Mouse (Mus musculus) midbrain, postnatal 0 days (tissue): ENCODE measurements around the gene Phkg2. TPM values are rescaled to one million over a fixed set of nuclear protein-coding genes. Genes with fewer than 3 reads are reported as not detected.

Experiments
- ATAC-seq: fragments of 200-750 bp; cut with Nextera tagmentation; 2 replicates; pipeline ENCODE4 v1.8.0; 2017; ENCODE audit warnings: moderate number of reproducible peaks, mild to moderate bottlenecking, moderate TSS enrichment, moderate library complexity; ENCODE audit not compliant: low FRiP score
- DNase-seq: peaks from one replicate; pipeline ENCODE4 v3.0.0-alpha.2; 2015; ENCODE audit warnings: low spot score
- H3K27ac ChIP-seq: fragments of 300-500 bp; sonication (generic); 2 replicates; pipeline ENCODE4 v1.5.1; 2014; ENCODE audit warnings: low read depth, mild to moderate bottlenecking, low read length, mixed read lengths
- H3K27me3 ChIP-seq: fragments of 300-500 bp; sonication (generic); 2 replicates; pipeline ENCODE4 v1.6.1; 2014; ENCODE audit warnings: low read length, control low read depth, mixed read lengths; ENCODE audit not compliant: insufficient read depth
- H3K36me3 ChIP-seq: fragments of 300-500 bp; sonication (generic); 2 replicates; pipeline ENCODE4 v1.6.1; 2014; ENCODE audit warnings: low read length, control low read depth, mixed read lengths; ENCODE audit not compliant: insufficient read depth
- H3K4me1 ChIP-seq: fragments of 300-500 bp; sonication (generic); 2 replicates; pipeline ENCODE4 v1.6.1; 2014; ENCODE audit warnings: mild to moderate bottlenecking, control low read depth, antibody characterized with exemption, low read length, mixed read lengths; ENCODE audit not compliant: insufficient read depth
- H3K4me2 ChIP-seq: fragments of 300-500 bp; sonication (generic); 2 replicates; pipeline ENCODE4 v1.6.1; 2014; ENCODE audit warnings: low read depth, mild to moderate bottlenecking, low read length, mixed read lengths; ENCODE audit not compliant: poor library complexity, severe bottlenecking
- H3K4me3 ChIP-seq: fragments of 300-500 bp; sonication (generic); 2 replicates; pipeline ENCODE4 v1.5.1; 2014; ENCODE audit warnings: low read depth, mild to moderate bottlenecking, low read length, moderate library complexity
- H3K9ac ChIP-seq: fragments of 300-500 bp; sonication (generic); replicated peaks from 2 replicates; pipeline ENCODE4 v1.6.1; 2014; ENCODE audit warnings: mild to moderate bottlenecking, low read length, moderate library complexity, mixed read lengths; ENCODE audit not compliant: poor library complexity, severe bottlenecking
- H3K9me3 ChIP-seq: fragments of 300-500 bp; sonication (generic); 2 replicates; pipeline ENCODE4 v1.6.1; 2016; ENCODE audit warnings: low read length, control low read depth
- CTCF ChIP-seq: IDR thresholded peaks from 2 replicates; pipeline ENCODE4 v1.5.1; 2016; ENCODE audit warnings: antibody characterized with exemption, mild to moderate bottlenecking
- whole genome bisulfite sequencing: fragments of 180-500 bp; shearing (Covaris S2); extraction: QIAGEN DNeasy Blood & Tissue Kit; methylation state at CpG from one replicate; pipeline ENCODE4 v1.1.7; 2014; 5-methylcytosine and 5-hydroxymethylcytosine counted together
- polyA plus RNA-seq: library from polyadenylated mRNA; unstranded; fragments of >200 nt; fragmentation: Nextera tagmentation; extraction: Ambion mirVana; gene quantifications from 2 replicates; pipeline ENCODE4 v1.2.1, GENCODE M21; 2015
- total RNA-seq: library from RNA; depleted of rRNA; stranded (reverse); fragments of >200 nt; gene quantifications from 2 replicates; pipeline ENCODE4 v1.2.3, GENCODE M21; 2014

Phkg2 gene
- total and polyA plus RNA-seq, 2 experiments from 2014 or later, result 54.0 to 62.5 TPM

DNA sequence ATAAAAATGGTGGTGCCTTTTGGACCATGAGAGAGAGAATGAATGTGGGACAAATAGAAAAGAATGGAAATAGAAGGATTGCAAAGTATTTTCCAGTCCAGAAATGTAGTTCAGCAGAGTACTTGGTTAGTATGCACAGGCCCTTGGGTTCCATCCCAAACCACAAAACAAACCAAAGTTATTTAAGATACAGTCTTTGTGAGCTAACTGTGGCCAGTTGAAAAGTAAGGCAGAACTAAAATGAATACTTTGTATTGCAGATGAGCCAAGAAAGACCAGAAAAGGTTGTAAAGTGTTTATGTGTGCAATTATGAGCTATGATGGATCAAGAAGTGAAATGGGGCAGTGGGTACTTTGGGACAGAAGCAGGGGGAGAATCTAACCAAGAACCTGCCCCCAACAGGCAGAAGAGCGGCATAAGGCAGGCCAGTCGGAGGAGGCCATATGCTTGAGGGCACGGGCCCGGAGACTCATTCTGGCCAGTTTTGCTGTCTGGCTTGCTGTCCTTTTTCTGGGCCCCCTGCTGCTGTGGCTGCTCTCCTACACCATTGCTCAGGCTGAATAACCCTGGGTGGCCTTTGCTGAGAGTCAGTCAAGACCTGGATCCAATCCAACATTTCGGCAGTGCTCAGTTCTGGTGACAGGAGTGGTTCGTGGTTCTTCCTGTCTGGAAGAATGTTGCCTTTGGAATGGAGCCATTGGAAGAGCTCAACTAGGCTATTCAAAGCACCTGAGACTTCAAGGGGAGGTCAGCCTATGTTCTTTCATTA lies 8.6 kb upstream of the Phkg2 start:
- WGBS, result 69% methylated on average over 6 of the region's 6 CpGs
- 0 out of 2 replicates have a peak, but pooled peaks have one; percentile 2 for TF ChIP-seq CTCF
- Histone ChIP-seq H3K9me3 (no peaks in the 10 kb centered on the region), H3K9ac (no peak overlapping the region), H3K36me3 (peaks cover 34% of the 10 kb centered on the region), H3K27ac (no peak overlapping the region), H3K4me3 (no peak overlapping the region), H3K4me1 (no peaks in the 10 kb centered on the region), H3K27me3 (no peaks in the 10 kb centered on the region), H3K4me2 (no peak overlapping the region)
- ATAC-seq (no peak), DNase-seq (peak; percentile 50)

DNA sequence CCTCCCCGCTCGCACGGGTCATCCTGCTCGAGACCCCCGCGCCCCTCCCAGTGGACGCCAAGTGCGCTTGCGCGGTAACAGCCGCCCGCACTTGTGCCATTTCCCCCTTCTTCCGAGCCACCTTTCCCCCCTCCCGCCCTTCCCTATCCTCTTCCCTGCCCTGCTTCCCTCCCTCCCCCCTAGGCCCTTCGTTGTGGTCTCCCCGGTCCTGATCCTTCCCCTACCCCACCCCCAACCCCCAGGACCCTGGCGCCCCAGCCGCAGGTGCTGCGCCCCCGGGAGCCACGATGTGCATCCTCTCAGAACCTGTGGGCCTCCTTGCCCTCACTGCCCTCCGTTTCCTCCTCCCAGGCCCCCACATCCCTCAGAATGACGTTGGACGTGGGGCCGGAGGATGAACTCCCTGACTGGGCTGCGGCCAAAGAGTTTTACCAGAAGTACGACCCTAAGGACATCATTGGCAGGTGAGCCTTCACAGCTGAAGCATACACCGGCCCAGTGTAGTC lies 416 bp downstream of the Phkg2 start:
- peak overlapping the region; percentile 64 for H3K4me3 ChIP-seq
- no peak for TF ChIP-seq CTCF
- H3K4me2 ChIP-seq, result peak overlapping the region; percentile 88
- H3K36me3 ChIP-seq, result peaks cover 11% of the 10 kb centered on the region
- WGBS, result 3% methylated on average over 24 of the region's 28 CpGs
- H3K27ac ChIP-seq, result peak overlapping the region; percentile 72
- H3K9ac ChIP-seq, result peak overlapping the region; percentile 72
- H3K9me3 ChIP-seq, result no peaks in the 10 kb centered on the region
- DNase-seq (peak; percentile 7), ATAC-seq (peak; percentile 75; the same call in 1 of the 2 replicates)
- 0 out of 2 replicates have a peak, but pooled peaks cover 11% of the 10 kb centered on the region for H3K4me1 ChIP-seq
- no peaks in the 10 kb centered on the region for H3K27me3 ChIP-seq

DNA sequence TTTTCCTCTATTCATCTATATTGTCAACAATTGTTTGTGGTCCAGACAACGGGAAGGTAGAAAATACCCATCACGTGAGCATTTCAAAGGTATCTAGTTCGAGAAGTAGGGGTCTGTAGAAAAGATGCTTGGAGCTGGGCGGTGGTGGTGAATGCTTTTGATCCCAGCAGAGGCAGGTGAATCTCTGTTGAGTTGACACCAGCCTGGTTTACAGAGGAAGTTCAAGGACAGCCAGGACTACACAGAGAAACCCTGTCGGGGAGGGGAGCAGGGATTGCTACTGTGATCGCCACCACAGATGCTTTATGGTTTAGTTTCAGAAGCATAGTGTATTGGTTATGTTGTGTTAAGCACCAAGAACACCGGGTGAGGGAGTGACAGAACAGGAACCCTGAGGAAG lies 975 bp downstream of the Phkg2 start:
- peak overlapping the region; percentile 88 for H3K4me2 ChIP-seq
- H3K9ac ChIP-seq, result peak overlapping the region; percentile 72
- peak overlapping the region; percentile 64 for H3K4me3 ChIP-seq
- no peaks in the 10 kb centered on the region for H3K27me3 ChIP-seq
- peaks cover 11% of the 10 kb centered on the region for H3K36me3 ChIP-seq
- ATAC-seq, result no peak
- 20% methylated on average over 7 of the region's 7 CpGs for WGBS
- H3K27ac ChIP-seq, result peak overlapping the region; percentile 72; the same call in 1 of the 2 replicates
- 0 out of 2 replicates have a peak, but pooled peaks cover 11% of the 10 kb centered on the region for H3K4me1 ChIP-seq
- TF ChIP-seq CTCF, result no peak
- H3K9me3 ChIP-seq, result no peaks in the 10 kb centered on the region
- DNase-seq, result no peak

DNA sequence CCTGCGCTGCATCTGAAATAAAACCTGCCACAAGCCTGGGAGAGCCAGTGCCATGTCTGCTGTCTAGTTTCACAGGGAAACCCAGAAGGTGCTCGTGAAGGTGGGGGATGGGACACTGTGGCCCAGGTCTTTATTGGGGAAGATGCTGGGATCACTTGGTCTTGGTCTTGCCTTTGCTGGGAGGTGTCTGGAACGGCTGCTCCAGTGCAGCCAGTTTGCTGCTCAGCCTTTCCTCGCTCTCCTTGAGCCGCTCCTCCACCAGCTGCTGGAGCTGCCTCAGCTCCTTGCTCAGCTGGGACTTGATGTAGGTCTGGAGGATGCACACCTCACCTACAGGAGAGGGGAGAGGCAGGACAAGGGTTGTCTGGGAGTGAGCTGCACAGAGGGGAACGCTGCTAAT lies 10.1 kb downstream of the Phkg2 start:
- H3K36me3 ChIP-seq, result peaks cover 30% of the 10 kb centered on the region
- TF ChIP-seq CTCF, result no peak

DNA sequence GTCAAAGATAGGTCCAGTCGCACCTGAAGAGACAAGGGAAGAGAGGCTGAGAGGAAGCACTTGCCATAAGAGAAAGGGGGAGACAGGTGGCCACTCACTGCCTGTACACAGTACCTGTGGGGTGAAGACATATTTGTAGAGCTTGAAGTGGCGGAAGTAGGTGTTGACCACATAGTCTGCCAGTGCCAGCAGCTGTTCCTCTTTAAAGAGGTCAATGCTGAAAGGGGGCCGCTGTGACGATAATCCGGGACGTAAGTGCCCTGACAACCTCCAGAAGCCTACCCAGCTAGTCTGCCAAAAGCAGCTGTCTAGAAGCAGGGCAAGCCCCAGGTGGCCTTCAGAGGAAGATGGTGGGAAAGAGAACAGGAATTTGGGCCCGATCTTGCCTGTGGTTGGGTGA lies 11.9 kb downstream of the Phkg2 start:
- Histone ChIP-seq H3K36me3 (peaks cover 24% of the 10 kb centered on the region), H3K27ac (no peak overlapping the region), H3K27me3 (no peaks in the 10 kb centered on the region), H3K4me1 (peaks cover 3% of the 10 kb centered on the region; the same call in 1 of the 2 replicates), H3K4me3 (no peak overlapping the region), H3K9me3 (no peaks in the 10 kb centered on the region), H3K4me2 (no peak overlapping the region), H3K9ac (no peak overlapping the region)
- TF ChIP-seq CTCF, result no peak
- DNase-seq, result no peak
- 87% methylated on average over 7 of the region's 7 CpGs for WGBS
- ATAC-seq, result no peak

More for the DNA sequence above, 10.1 kb downstream of the Phkg2 start:
- no peak overlapping the region for H3K9ac ChIP-seq
- H3K27ac ChIP-seq, result no peak overlapping the region
- no peaks in the 10 kb centered on the region for H3K27me3 ChIP-seq
- H3K4me2 ChIP-seq, result no peak overlapping the region
- 99% methylated on average over 6 of the region's 6 CpGs for WGBS
- H3K4me1 ChIP-seq, result no peaks in the 10 kb centered on the region
- H3K9me3 ChIP-seq, result no peaks in the 10 kb centered on the region
- DNase-seq, result no peak
- no peak overlapping the region for H3K4me3 ChIP-seq
- no peak for ATAC-seq

DNA sequence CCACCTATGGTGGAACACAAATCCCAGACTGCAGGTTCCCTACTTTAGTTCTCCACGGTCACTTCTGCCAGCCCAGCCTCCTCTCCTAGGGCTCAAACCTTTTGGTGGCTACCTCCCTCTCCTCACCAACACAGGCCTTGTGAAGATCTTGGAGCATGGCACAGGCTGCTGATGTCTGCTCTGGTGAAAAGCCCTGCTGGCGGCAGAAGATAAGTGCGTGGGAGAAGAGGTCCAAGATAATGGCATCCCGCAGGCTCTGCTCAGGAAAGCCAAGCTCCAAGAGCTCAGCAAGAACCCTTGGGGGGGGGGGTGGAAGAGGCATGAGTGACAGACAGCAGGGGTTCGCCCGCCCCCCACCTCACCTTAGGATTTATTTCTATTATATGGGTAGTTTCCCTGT lies 13.0 kb downstream of the Phkg2 start:
- 92% methylated on average over 6 of the region's 6 CpGs for WGBS
- ATAC-seq, result no peak
- Histone ChIP-seq H3K4me1 (peaks cover 3% of the 10 kb centered on the region; the same call in 1 of the 2 replicates), H3K9me3 (no peaks in the 10 kb centered on the region), H3K9ac (no peak overlapping the region), H3K4me3 (no peak overlapping the region), H3K4me2 (no peak overlapping the region), H3K27ac (no peak overlapping the region), H3K27me3 (no peaks in the 10 kb centered on the region), H3K36me3 (peaks cover 28% of the 10 kb centered on the region)
- TF ChIP-seq CTCF, result no peak
- DNase-seq, result no peak
